Mouse (Mus musculus) hematopoietic stem cell, adult 5-6 weeks (primary cell): ENCODE measurements around the gene Gstm2. TPM values are rescaled to one million over a fixed set of nuclear protein-coding genes. Genes with fewer than 3 reads are reported as not detected.
"Not testable (repeated sequence)": the region's sequence is repeated elsewhere in the genome, so short reads cannot be mapped to it uniquely, and the experiment has no call there.

Experiments used
- ATAC-seq, 2 experiments: fragments of 125-278 bp in 1 of 2; replicated peaks in 1 of 2; 2 replicates each; pipeline ENCODE4 v1.8.0; 2016 to 2017; ENCODE audit warnings: inconsistent platforms in 2 of 2, mild to moderate bottlenecking in 2 of 2, moderate number of reproducible peaks in 2 of 2, low read depth in 1 of 2, moderate TSS enrichment in 1 of 2; ENCODE audit not compliant: low FRiP score in 2 of 2, poor library complexity in 2 of 2, severe bottlenecking in 2 of 2, insufficient read depth in 1 of 2, low TSS enrichment in 1 of 2
- total RNA-seq: library from RNA; stranded (forward); fragments of 172-1452, 232-1000 nt; gene quantifications from 2 replicates; pipeline ENCODE4 v1.2.3, GENCODE M21; 2017

The Gstm2 gene
- total RNA-seq, 1 experiment from 2014 or later = 1.7 TPM

- no peak for ATAC-seq
These were observed 25.3 kb upstream of the Gstm2 start for GRCm38 (mm10) chr3:108011558-108011957.

GRCm38 (mm10) chr3:108010286-108010685, 24.0 kb upstream of the Gstm2 start:
- no peak for ATAC-seq

GRCm38 (mm10) chr3:108002021-108002420, 15.8 kb upstream of the Gstm2 start:
- no peak for ATAC-seq

- ATAC-seq = no peak
These were observed 13.2 kb upstream of the Gstm2 start for GRCm38 (mm10) chr3:107999491-107999890.

GRCm38 (mm10) chr3:107998591-107998990, 12.3 kb upstream of the Gstm2 start:
- ATAC-seq = no peak

GRCm38 (mm10) chr3:107996576-107996975, 10.3 kb upstream of the Gstm2 start:
- no peak for ATAC-seq

GRCm38 (mm10) chr3:107995974-107996373, 9.7 kb upstream of the Gstm2 start:
- ATAC-seq = not testable (repeated sequence)

- ATAC-seq = not testable (repeated sequence)
These were observed 1.1 kb downstream of the Gstm2 start for GRCm38 (mm10) chr3:107985141-107985540.

GRCm38 (mm10) chr3:107984471-107984870, 1.8 kb downstream of the Gstm2 start:
- no peak for ATAC-seq

- no peak for ATAC-seq
These were observed 2.5 kb downstream of the Gstm2 start for GRCm38 (mm10) chr3:107983771-107984170.

- no peak for ATAC-seq
These were observed 3.5 kb downstream of the Gstm2 start for GRCm38 (mm10) chr3:107982726-107983125.

- ATAC-seq = no peak
These were observed 5.0 kb downstream of the Gstm2 start for GRCm38 (mm10) chr3:107981261-107981660.

- ATAC-seq = no peak
These were observed 8.6 kb downstream of the Gstm2 start for GRCm38 (mm10) chr3:107977691-107978090.

GRCm38 (mm10) chr3:107974237-107974636, 12.0 kb downstream of the Gstm2 start:
- no peak for ATAC-seq

GRCm38 (mm10) chr3:107972070-107972469, 14.2 kb downstream of the Gstm2 start:
- no peak for ATAC-seq

GRCm38 (mm10) chr3:107971101-107971500, 15.2 kb downstream of the Gstm2 start:
- ATAC-seq = not testable (repeated sequence)

- no peak for ATAC-seq
These were observed 17.4 kb downstream of the Gstm2 start, which contains the start of gene Gstm3 for GRCm38 (mm10) chr3:107968724-107969395. TSS of gene Gstm3 (minus strand) at chr3:107969283.

GRCm38 (mm10) chr3:107966631-107967030, 19.6 kb downstream of the Gstm2 start:
- no peak for ATAC-seq

- ATAC-seq = no peak
These were observed 20.7 kb downstream of the Gstm2 start for GRCm38 (mm10) chr3:107965592-107965991.
